8 mouse cellular contexts compared by ENCODE assay signal in the genomic region with DNA sequence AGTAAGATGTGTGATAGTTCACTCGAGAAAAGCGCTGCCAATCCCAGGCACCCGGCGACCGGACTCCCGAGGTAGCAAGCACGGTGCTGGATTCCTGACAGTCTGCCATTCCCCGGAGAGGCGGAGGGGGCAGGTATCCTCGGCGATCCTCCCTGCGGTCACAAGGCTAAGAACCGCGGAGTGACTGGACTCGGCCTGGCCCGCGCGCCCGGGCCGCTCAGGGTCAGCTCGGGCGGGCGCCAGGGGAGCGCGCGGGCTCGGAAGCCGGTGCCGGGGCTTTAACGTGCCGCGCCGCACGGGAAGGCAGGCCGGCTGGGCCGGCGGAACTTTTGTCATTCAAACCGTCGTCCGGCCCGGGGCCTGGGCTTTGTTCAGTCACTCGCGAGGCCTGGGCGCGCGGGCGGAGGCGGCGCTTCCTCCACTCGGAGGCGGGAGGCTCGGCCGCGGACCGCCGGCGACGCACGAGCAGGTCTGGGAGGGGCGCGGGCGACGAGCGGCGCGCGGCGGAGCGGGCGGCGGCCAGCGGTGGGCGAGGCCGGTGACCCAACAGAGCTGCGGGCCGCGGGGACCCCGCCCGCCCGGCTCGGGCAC. TPM values are rescaled to one million over a fixed set of nuclear protein-coding genes. Genes with fewer than 3 reads are reported as not detected.
DNase-seq lines count a peak whose midpoint lies in the region; ATAC-seq lines count a peak whose summit lies in the region.

Gene Ppp4r1 (plus strand): TSS at position 23 of the 591 bp plus-strand sequence.

- DNase-seq in NIH3T3 (ENCODE audit: low read depth) = peak; percentile 89
- DNase-seq in cerebellum, postnatal 14 days = peak; percentile 85 to 89
- DNase-seq in frontal cortex, postnatal 25 days (ENCODE audit: low spot score in 2 of 2) = peak; percentile 55 to 63
- DNase-seq in left cerebral cortex, adult 11 months (ENCODE audit: low spot score) = peak; percentile 67
- peak; percentile 88 to 94 for DNase-seq in lung, postnatal 4 days
- peak; percentile 70 for DNase-seq in retina, postnatal 7 days (ENCODE audit: low read depth, low spot score)
- peak; percentile 83 for DNase-seq in urinary bladder, adult 2 months (ENCODE audit: low spot score)

- no peaks in the 10 kb centered on the region for H3K27me3 ChIP-seq in hindbrain, embryonic 13.5 days

- H3K9ac ChIP-seq in hindbrain, embryonic 13.5 days = peak within 1 kb of the TSS; percentile 99

- peak within 1 kb of the TSS; percentile 70 for H3K4me2 ChIP-seq in hindbrain, embryonic 13.5 days

- peak within 1 kb of the TSS; percentile 96 for H3K4me3 ChIP-seq in hindbrain, embryonic 13.5 days

- ATAC-seq in hindbrain, embryonic 13.5 days (ENCODE audit: low FRiP score) = peak; percentile 81

- peaks cover 35% of the 10 kb centered on the region for H3K4me1 ChIP-seq in hindbrain, embryonic 13.5 days (replicated peaks)

- WGBS in hindbrain, embryonic 13.5 days = under 1% methylated on average over 56 of the region's 81 CpGs

- peak within 1 kb of the TSS; percentile 100 for H3K27ac ChIP-seq in hindbrain, embryonic 13.5 days

- peaks cover 11% of the 10 kb centered on the region for H3K36me3 ChIP-seq in hindbrain, embryonic 13.5 days

- no peaks in the 10 kb centered on the region for H3K9me3 ChIP-seq in hindbrain, embryonic 13.5 days

RNA-seq across cellular contexts. Expression of gene Ppp4r1, which starts in this region (rescaled TPM):
- polyA plus RNA-seq in hindbrain, embryonic 13.5 days (2015; fragmentation: Nextera tagmentation; extraction: Ambion mirVana) = 44.7 and 47.3 TPM in 2 replicates
- 37.1 and 37.8 TPM in 2 replicates for polyA plus RNA-seq in urinary bladder, adult 2 months (2012; rRNA removed)

Comparison
In these comparisons a context has a peak if more than half of its experiments do, and no peak if none do; other contexts are left out.
1. Peak in every context shown above with its lines: DNase-seq, ATAC-seq, H3K4me3 ChIP-seq and H3K27ac ChIP-seq.